Mouse (Mus musculus): ENCODE results near the gene Fgf11.

Fgf11 gene

GRCm38 (mm10) chr11:69752686-69753085 lies 49.0 kb downstream of the Fgf11 start:
- DNase-seq, result no peak

GRCm38 (mm10) chr11:69751635-69752034 lies 50.0 kb downstream of the Fgf11 start:
- DNase-seq, result no peak
